Mouse (Mus musculus) embryonic fibroblast, embryonic 13.5 days (primary cell): Measurements from ENCODE around the gene Yif1b.

Experiments
- CTCF ChIP-seq: IDR thresholded peaks from 2 replicates; pipeline ENCODE4 v1.5.1; 2011; ENCODE audit warnings: mild to moderate bottlenecking, control low read depth, low read length, moderate library complexity, borderline replicate concordance; ENCODE audit not compliant: insufficient read depth
- POLR2A ChIP-seq: IDR thresholded peaks from 2 replicates; pipeline ENCODE4 v1.6.1; 2011; ENCODE audit warnings: low read depth, mild to moderate bottlenecking, control low read depth, low read length, moderate library complexity

DNA sequence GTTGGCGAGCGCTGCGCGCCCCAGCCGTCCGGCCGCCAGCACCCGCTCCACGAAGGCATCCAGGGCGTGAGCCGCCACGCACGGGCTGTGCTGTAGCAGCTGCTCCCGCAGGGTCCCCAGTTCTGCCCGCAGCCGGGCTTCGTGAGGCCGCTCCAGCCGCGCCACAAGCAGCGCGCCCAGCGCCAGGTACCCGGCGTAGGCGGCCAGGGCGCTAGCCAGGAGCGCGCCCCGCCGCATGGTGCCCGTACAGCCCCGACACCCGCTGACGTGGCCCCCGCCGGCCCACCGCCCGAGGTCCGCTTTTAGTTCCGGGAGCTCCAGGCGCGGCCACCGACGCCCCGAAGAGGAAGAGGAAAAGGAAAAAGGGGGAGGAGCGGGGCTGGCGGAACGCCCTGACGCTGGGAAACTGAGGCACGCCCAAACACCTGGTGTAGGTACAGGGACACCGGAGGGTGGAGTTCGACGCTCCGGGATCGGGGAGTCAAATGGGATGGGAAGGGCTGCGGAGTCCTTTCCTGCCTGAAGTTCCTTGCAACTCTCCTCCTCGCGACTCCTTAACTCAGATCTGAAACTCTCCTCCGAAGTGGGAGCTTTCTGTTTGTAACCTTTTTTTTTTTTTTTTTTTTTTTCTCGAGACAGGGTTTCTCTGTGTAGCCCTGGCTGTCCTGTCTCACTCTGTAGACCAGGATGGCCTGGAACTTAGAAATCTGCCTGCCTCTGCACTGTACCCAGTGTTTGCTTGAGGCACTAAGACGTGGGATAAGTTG is 5.7 kb upstream of the Yif1b start, which contains the start of gene Kcnk6:
- TF ChIP-seq CTCF (no peak), POLR2A (no peak)
